Mouse (Mus musculus) spleen, adult 2 months (tissue): ENCODE results near the gene Spns2. TPM values are rescaled to one million over a fixed set of nuclear protein-coding genes. Genes with fewer than 3 reads are reported as not detected.
A peak's percentile ranks its signal among the peaks of the same experiment; 100 is the strongest.
"Not testable (repeated sequence)": the region's sequence is repeated elsewhere in the genome, so short reads cannot be mapped to it uniquely, and the experiment has no call there.

Experiments used
- DNase-seq, 2 experiments: peaks; one replicate each; pipeline versions ENCODE4 v3.0.0 to v3.0.0-alpha.2; 2012 to 2021; ENCODE audit warnings: low spot score in 2 of 2, low read depth in 1 of 2
- H3K27ac ChIP-seq: fragments of 200-500 bp; 2 replicates; pipeline ENCODE4 v1.5.1; 2012; ENCODE audit warnings: low read length, inconsistent platforms; ENCODE audit not compliant: insufficient read depth
- H3K27me3 ChIP-seq: fragments of 200-500 bp; 2 replicates; pipeline ENCODE4 v1.6.1; 2012; ENCODE audit warnings: mild to moderate bottlenecking, moderate library complexity, low read length, inconsistent platforms; ENCODE audit not compliant: control insufficient read depth, insufficient read depth
- H3K36me3 ChIP-seq: fragments of 200-500 bp; 2 replicates; pipeline ENCODE4 v1.6.1; 2012; ENCODE audit warnings: mild to moderate bottlenecking, low read length, inconsistent platforms; ENCODE audit not compliant: control insufficient read depth, insufficient read depth
- H3K4me1 ChIP-seq: fragments of 200-500 bp; 2 replicates; pipeline ENCODE4 v1.6.1; 2011; ENCODE audit warnings: inconsistent platforms; ENCODE audit not compliant: control insufficient read depth, insufficient read depth, insufficient read length
- H3K4me3 ChIP-seq: fragments of 200-500 bp; 2 replicates; pipeline ENCODE4 v1.5.1; 2011; ENCODE audit warnings: mild to moderate bottlenecking, inconsistent platforms; ENCODE audit not compliant: insufficient read depth, insufficient read length; ENCODE audit errors: extremely low read depth
- CTCF ChIP-seq: fragments of 200-500 bp; IDR thresholded peaks from 2 replicates; pipeline ENCODE4 v1.5.1; 2011; ENCODE audit warnings: mild to moderate bottlenecking, inconsistent platforms; ENCODE audit not compliant: insufficient read depth, insufficient read length, insufficient replicate concordance; ENCODE audit errors: extremely low read depth
- POLR2A ChIP-seq: fragments of 200-500 bp; IDR thresholded peaks from 2 replicates; pipeline ENCODE4 v1.6.1; 2011; ENCODE audit warnings: low read depth, low read length, inconsistent platforms
- WGBS: fragments of 180-500 bp; shearing (Covaris S2); methylation state at CpG from one replicate; pipeline ENCODE4 v1.1.7; 2018; 5-methylcytosine and 5-hydroxymethylcytosine counted together
- polyA plus RNA-seq: library from polyadenylated mRNA; depleted of rRNA; stranded (reverse); fragments of >200 nt; gene quantifications from 2 replicates; pipeline ENCODE4 v1.2.3, GENCODE M21; 2012

Spns2 gene
- polyA plus RNA-seq, 1 experiment = 43.4 TPM

DNA sequence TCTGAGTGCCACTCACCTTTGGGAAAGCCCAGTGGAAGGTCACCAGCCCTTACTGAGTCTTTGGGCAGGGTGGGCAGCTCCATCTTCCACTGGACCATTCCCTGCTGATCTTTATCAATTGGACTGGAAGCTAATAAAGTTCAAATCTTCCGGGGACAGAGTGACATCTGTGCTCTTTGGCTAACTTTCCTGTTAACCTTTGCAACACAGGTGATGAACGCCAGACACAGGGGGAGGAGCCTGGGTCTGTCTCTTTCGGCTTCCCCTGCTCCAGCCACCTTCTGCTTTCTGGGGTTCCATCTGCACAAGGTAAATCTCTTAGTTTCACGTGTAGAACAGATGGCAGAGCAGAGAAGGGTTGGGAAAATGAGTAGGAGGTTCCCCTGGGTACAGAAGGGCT, 51.3 kb downstream of the Spns2 start:
- Histone ChIP-seq H3K36me3 (peaks cover 8% of the 10 kb centered on the region), H3K4me1 (peaks cover 6% of the 10 kb centered on the region; the same call in 1 of the 2 replicates), H3K4me3 (no peak overlapping the region), H3K27ac (no peak overlapping the region), H3K27me3 (no peaks in the 10 kb centered on the region)
- TF ChIP-seq POLR2A = no peak
- no peak for TF ChIP-seq CTCF
- WGBS = 69% methylated on average over 4 of the region's 4 CpGs
- DNase-seq = no peak

DNA sequence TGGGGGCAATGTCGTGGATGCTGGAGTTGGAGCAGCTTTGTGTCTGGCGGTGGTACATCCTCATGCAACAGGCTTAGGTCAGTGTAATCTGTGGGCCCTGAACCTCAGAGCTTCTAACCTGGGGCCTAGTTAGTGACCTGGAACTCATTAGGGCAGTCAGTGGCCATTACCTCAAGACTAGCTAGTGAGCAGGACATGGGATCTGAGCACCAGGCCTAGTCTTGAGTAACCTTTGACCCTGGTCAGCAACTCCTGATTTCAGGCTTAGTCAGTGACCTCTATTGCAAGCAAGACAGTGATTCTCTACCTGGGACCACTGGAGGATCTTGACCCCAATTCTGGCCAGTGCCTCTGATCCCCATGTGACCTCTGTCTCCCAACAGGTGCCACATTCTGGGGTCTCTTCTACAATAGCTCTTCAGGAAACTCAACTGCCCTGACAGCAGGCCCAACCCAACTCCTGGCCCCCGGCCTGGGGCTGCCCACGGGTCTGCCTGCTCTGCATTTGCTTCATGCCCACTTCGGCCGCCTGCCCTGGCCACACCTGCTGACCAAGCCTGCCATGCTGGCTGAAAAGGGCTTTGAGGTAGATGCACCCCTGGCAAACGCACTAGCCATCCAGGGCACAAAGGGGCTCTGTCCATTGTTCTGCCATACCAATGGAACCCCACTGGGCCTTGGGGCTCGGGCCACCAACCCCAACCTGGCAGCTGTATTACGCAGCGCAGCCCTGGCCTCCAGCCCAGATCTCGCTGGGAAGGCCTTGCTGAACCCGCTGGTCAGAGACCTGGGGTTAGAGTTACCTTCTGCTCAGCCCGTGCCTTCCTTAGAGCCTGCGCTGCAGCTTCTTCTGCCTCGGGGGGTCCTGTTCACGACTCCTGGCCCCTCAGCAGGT, 52.7 kb downstream of the Spns2 start:
- Histone ChIP-seq H3K4me1 (peaks cover 3% of the 10 kb centered on the region; the same call in 1 of the 2 replicates), H3K36me3 (no peaks in the 10 kb centered on the region), H3K27me3 (no peaks in the 10 kb centered on the region), H3K4me3 (no peak overlapping the region), H3K27ac (no peak overlapping the region)
- 94% methylated on average over 16 of the region's 16 CpGs for WGBS
- DNase-seq = no peak
- TF ChIP-seq POLR2A = no peak
- TF ChIP-seq CTCF = no peak

GRCm38 (mm10) chr11:72436271-72436670, 53.4 kb downstream of the Spns2 start:
- Histone ChIP-seq H3K36me3 (no peaks in the 10 kb centered on the region), H3K27ac (no peak overlapping the region), H3K27me3 (no peaks in the 10 kb centered on the region), H3K4me3 (no peak overlapping the region), H3K4me1 (no peaks in the 10 kb centered on the region)
- DNase-seq = no peak
- TF ChIP-seq CTCF = no peak
- no peak for TF ChIP-seq POLR2A
- WGBS = 85% methylated on average over 5 of the region's 5 CpGs

- TF ChIP-seq POLR2A = no peak
- TF ChIP-seq CTCF = no peak
- DNase-seq = no peak
- 64% methylated on average over 2 of the region's 2 CpGs for WGBS
- H3K27ac ChIP-seq = no peak overlapping the region
- no peak overlapping the region for H3K4me3 ChIP-seq
- H3K36me3 ChIP-seq = no peaks in the 10 kb centered on the region
- no peaks in the 10 kb centered on the region for H3K4me1 ChIP-seq
- no peaks in the 10 kb centered on the region for H3K27me3 ChIP-seq
These were observed 54.0 kb downstream of the Spns2 start for GRCm38 (mm10) chr11:72435694-72436045.

DNA sequence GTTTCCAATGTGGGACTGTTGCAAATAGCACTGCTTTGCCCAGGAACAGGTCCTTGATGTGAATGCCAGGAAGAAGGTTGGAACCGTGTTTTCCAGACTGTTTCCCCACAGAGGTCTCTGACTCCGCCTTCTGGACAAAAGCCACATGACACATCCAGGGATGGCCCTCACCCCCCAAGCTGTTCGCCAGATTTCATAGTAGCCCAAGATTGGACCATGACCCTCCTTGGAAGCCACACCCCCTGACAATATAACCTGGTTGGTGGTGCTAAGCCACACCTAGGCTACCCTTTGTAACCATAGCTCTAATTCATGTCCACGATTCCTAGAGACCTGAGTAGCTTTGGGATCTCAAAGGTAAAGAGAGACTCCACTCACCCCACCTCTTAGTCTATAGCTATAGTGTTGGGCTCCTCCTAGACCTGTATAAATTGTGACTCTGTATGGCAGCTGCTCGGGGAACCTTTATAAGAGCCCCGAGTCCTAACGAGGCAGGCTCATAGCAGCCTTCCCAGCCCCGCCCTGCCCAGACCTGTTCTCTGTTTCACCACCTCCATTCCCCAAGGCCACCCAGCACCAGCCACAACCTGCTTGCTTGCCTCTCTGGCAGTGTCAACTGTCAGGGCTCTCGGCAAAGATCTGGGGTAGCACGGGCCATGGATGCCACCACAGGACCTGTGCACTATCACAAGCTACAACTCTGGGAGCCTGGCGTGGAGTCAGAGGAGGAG, 54.6 kb downstream of the Spns2 start, which contains the start of gene Ggt6:
Gene Ggt6 (plus strand): TSS at position 564 of the 731 bp plus-strand sequence.
- no peak within 1 kb of the TSS for H3K4me3 ChIP-seq
- no peaks in the 10 kb centered on the region for H3K27me3 ChIP-seq
- no peak for DNase-seq
- TF ChIP-seq POLR2A (no peak), CTCF (no peak)
- WGBS = 80% methylated on average over 11 of the region's 11 CpGs
- no peak within 1 kb of the TSS for H3K27ac ChIP-seq
- H3K4me1 ChIP-seq = no peaks in the 10 kb centered on the region
- H3K36me3 ChIP-seq = no peaks in the 10 kb centered on the region

- not testable (repeated sequence) for DNase-seq, H3K27ac ChIP-seq, H3K27me3 ChIP-seq, H3K4me3 ChIP-seq, H3K36me3 ChIP-seq, H3K4me1 ChIP-seq
- WGBS = 82% methylated on average over 9 of the region's 9 CpGs
These were observed 59.2 kb downstream of the Spns2 start for GRCm38 (mm10) chr11:72430311-72431068.

- Histone ChIP-seq H3K27ac (0 out of 2 replicates have a peak overlapping the region, but pooled peaks have one; percentile 26), H3K27me3 (no peaks in the 10 kb centered on the region), H3K4me1 (0 out of 2 replicates have a peak, but pooled peaks cover 2% of the 10 kb centered on the region), H3K4me3 (peak overlapping the region; percentile 32; the same call in 1 of the 2 replicates), H3K36me3 (no peaks in the 10 kb centered on the region)
- peak; percentile 77 to 78 for DNase-seq
- no peak for TF ChIP-seq POLR2A
- peak; percentile 73; the same call in 1 of the 2 replicates for TF ChIP-seq CTCF
- 55% methylated on average over 7 of the region's 7 CpGs for WGBS
These were observed 60.4 kb downstream of the Spns2 start for GRCm38 (mm10) chr11:72429288-72429690.
